Mouse (Mus musculus) ES-E14 (cell line): Measurements from ENCODE around the gene Jup. TPM values are rescaled to one million over a fixed set of nuclear protein-coding genes. Genes with fewer than 3 reads are reported as not detected.

Experiments
- DNase-seq: peaks from one replicate; pipeline ENCODE4 v3.0.0-alpha.2; 2013; ENCODE audit warnings: low read depth, low spot score
- H3K27ac ChIP-seq: 2 replicates; pipeline ENCODE4 v1.5.1; 2012; ENCODE audit warnings: low read depth, mild to moderate bottlenecking, low read length, moderate library complexity, mixed read lengths; ENCODE audit not compliant: poor library complexity, insufficient read depth, severe bottlenecking
- H3K36me3 ChIP-seq: 2 replicates; pipeline ENCODE4 v1.6.1; 2012; ENCODE audit warnings: mild to moderate bottlenecking, low read length, moderate library complexity, mixed read lengths; ENCODE audit not compliant: control insufficient read depth, poor library complexity, insufficient read depth, severe bottlenecking
- H3K4me1 ChIP-seq, 2 experiments: fragments of 150-350 bp in 1 of 2; sonication (generic) in 1 of 2; 2 replicates each; pipeline ENCODE4 v1.6.1; 2012; ENCODE audit warnings: low read length in 2 of 2, mild to moderate bottlenecking in 1 of 2, mixed read lengths in 1 of 2; ENCODE audit not compliant: control insufficient read depth in 2 of 2, insufficient read depth in 2 of 2, poor library complexity in 1 of 2
- H3K4me3 ChIP-seq, 2 experiments: fragments of 150-350 bp in 1 of 2; sonication (generic) in 1 of 2; 2 replicates each; pipeline ENCODE4 v1.5.1; 2012; ENCODE audit warnings: low read length in 2 of 2, low read depth in 1 of 2, mild to moderate bottlenecking in 1 of 2, mixed read lengths in 1 of 2; ENCODE audit not compliant: insufficient read depth in 1 of 2, poor library complexity in 1 of 2, severe bottlenecking in 1 of 2
- H3K9ac ChIP-seq: 2 replicates; pipeline ENCODE4 v1.6.1; 2012; ENCODE audit warnings: low read depth, mild to moderate bottlenecking, low read length, mixed read lengths; ENCODE audit not compliant: poor library complexity, insufficient read depth, severe bottlenecking
- H3K9me3 ChIP-seq: fragments of 150-350 bp; sonication (generic); 2 replicates; pipeline ENCODE4 v1.6.1; 2012; ENCODE audit warnings: low read depth, mild to moderate bottlenecking, low read length; ENCODE audit not compliant: control insufficient read depth, insufficient read depth
- CHD2 ChIP-seq: IDR thresholded peaks from 2 replicates; pipeline ENCODE4 v1.6.1; 2014; ENCODE audit warnings: mild to moderate bottlenecking, low read depth, low read length, inconsistent platforms
- HCFC1 ChIP-seq: IDR thresholded peaks from 2 replicates; pipeline ENCODE4 v1.6.1; 2012; ENCODE audit warnings: low read length, inconsistent platforms, borderline replicate concordance; ENCODE audit not compliant: insufficient read depth
- MAFK ChIP-seq: IDR thresholded peaks from 2 replicates; pipeline ENCODE4 v1.6.1; 2014; ENCODE audit warnings: mild to moderate bottlenecking, low read depth, low read length, inconsistent platforms; ENCODE audit not compliant: insufficient read depth
- ZC3H11A ChIP-seq: IDR thresholded peaks from 2 replicates; pipeline ENCODE4 v1.6.1; 2012; ENCODE audit warnings: low read depth, mild to moderate bottlenecking, inconsistent platforms, low read length, borderline replicate concordance
- ZNF384 ChIP-seq: IDR thresholded peaks from 2 replicates; pipeline ENCODE4 v1.6.1; 2012; ENCODE audit warnings: low read depth, low read length, inconsistent platforms
- in situ Hi-C, 2 experiments: fragments of 600-800 bp; cut with MboI; formaldehyde crosslinking; loops; one replicate each; pipeline ENCODE4 v1.15.1; 2025; ENCODE audit warnings: low sequenced_read_pairs in 2 of 2, inconsistent platforms in 1 of 2; ENCODE audit not compliant: unreplicated experiment in 2 of 2
- total RNA-seq: library from RNA; depleted of rRNA; stranded (reverse); fragments of 300-350 nt; gene quantifications from 2 replicates; pipeline ENCODE4 v1.2.3, GENCODE M21; 2012

Gene Jup
- total RNA-seq, 1 experiment: 101 TPM

GRCm38 (mm10) chr11:100330235-100330634 is 67.3 kb downstream of the Jup start:
- in situ Hi-C loops: no loop called here
- no peak for DNase-seq
- no peaks in the 10 kb centered on the region for H3K9me3 ChIP-seq
- peak overlapping the region; percentile 19; the same call in 1 of the 2 replicates for H3K9ac ChIP-seq
- H3K4me3 ChIP-seq: peak overlapping the region; percentile 41 to 51
- no peak overlapping the region for H3K27ac ChIP-seq
- H3K4me1 ChIP-seq: peaks cover 0 to 10% of the 10 kb centered on the region in 2 experiments; a peak in 2 of 4 replicates
- no peak for TF ChIP-seq ZC3H11A
- TF ChIP-seq ZNF384: no peak
- no peak for TF ChIP-seq HCFC1
- no peak for TF ChIP-seq MAFK
- no peak for TF ChIP-seq CHD2
- no peaks in the 10 kb centered on the region for H3K36me3 ChIP-seq

- no peaks in the 10 kb centered on the region for H3K9me3 ChIP-seq
- in situ Hi-C loops: no loop called here
- no peak overlapping the region for H3K4me3 ChIP-seq
- H3K4me1 ChIP-seq: peaks cover 0 to 6% of the 10 kb centered on the region in 2 experiments; a peak in 2 of 4 replicates
- H3K9ac ChIP-seq: no peak overlapping the region
- no peaks in the 10 kb centered on the region for H3K36me3 ChIP-seq
- H3K27ac ChIP-seq: no peak overlapping the region
- DNase-seq: no peak
- TF ChIP-seq HCFC1 (no peak), ZNF384 (no peak), CHD2 (no peak), MAFK (no peak), ZC3H11A (no peak)
These were observed 69.8 kb downstream of the Jup start for GRCm38 (mm10) chr11:100327761-100328160.

- Histone ChIP-seq H3K36me3 (peaks cover 2% of the 10 kb centered on the region; the same call in 1 of the 2 replicates), H3K27ac (no peak overlapping the region), H3K9me3 (no peaks in the 10 kb centered on the region), H3K9ac (no peak overlapping the region), H3K4me1 (peaks cover 0 to 6% of the 10 kb centered on the region in 2 experiments; a peak in 2 of 4 replicates), H3K4me3 (no peak overlapping the region)
- in situ Hi-C loops: no loop called here
- no peak for TF ChIP-seq MAFK
- no peak for TF ChIP-seq HCFC1
- TF ChIP-seq CHD2: no peak
- no peak for TF ChIP-seq ZC3H11A
- no peak for TF ChIP-seq ZNF384
- DNase-seq: no peak
These were observed 70.2 kb downstream of the Jup start for GRCm38 (mm10) chr11:100327316-100327715.

GRCm38 (mm10) chr11:100325062-100325629 is 72.4 kb downstream of the Jup start:
- Histone ChIP-seq H3K4me3 (no peak overlapping the region), H3K9me3 (no peaks in the 10 kb centered on the region), H3K36me3 (peaks cover 20% of the 10 kb centered on the region), H3K27ac (no peak overlapping the region), H3K9ac (no peak overlapping the region), H3K4me1 (peaks cover 0 to 1% of the 10 kb centered on the region in 2 experiments; a peak in 2 of 4 replicates)
- DNase-seq: no peak
- in situ Hi-C loops: no loop called here
- no peak for TF ChIP-seq CHD2
- TF ChIP-seq HCFC1: no peak
- no peak for TF ChIP-seq ZC3H11A
- TF ChIP-seq MAFK: no peak
- no peak for TF ChIP-seq ZNF384
